Mouse (Mus musculus) forebrain, postnatal 0 days (tissue): ENCODE measurements at regions not wholly inside any gene's neighbourhood (a gene's known extent, or its start where the extent isn't known, plus 50 kb on each side); places are given as distances from the start of the nearest gene placed in this dataset.

Source experiments
- ATAC-seq: fragments of 200-750 bp; cut with Nextera tagmentation; 2 replicates; pipeline ENCODE4 v1.8.0; 2017; ENCODE audit warnings: mild to moderate bottlenecking, moderate library complexity
- DNase-seq: peaks from one replicate; pipeline ENCODE4 v3.0.0-alpha.2; 2015
- H3K27ac ChIP-seq: fragments of 300-500 bp; sonication (generic); 2 replicates; pipeline ENCODE4 v1.5.1; 2014; ENCODE audit warnings: low read depth, mild to moderate bottlenecking, antibody characterized with exemption, low read length, moderate library complexity, mixed read lengths
- H3K27me3 ChIP-seq: fragments of 300-500 bp; sonication (generic); 2 replicates; pipeline ENCODE4 v1.6.1; 2014; ENCODE audit warnings: mild to moderate bottlenecking, low read length, mixed read lengths; ENCODE audit not compliant: insufficient read depth
- H3K36me3 ChIP-seq: fragments of 300-500 bp; sonication (generic); 2 replicates; pipeline ENCODE4 v1.6.1; 2014; ENCODE audit warnings: mild to moderate bottlenecking, moderate library complexity; ENCODE audit not compliant: insufficient read depth
- H3K4me1 ChIP-seq: fragments of 300-500 bp; sonication (generic); 2 replicates; pipeline ENCODE4 v1.6.1; 2014; ENCODE audit warnings: antibody characterized with exemption; ENCODE audit not compliant: insufficient read depth
- H3K4me2 ChIP-seq: fragments of 300-500 bp; sonication (generic); 2 replicates; pipeline ENCODE4 v1.6.1; 2014; ENCODE audit warnings: low read depth, mild to moderate bottlenecking, moderate library complexity
- H3K4me3 ChIP-seq: fragments of 300-500 bp; sonication (generic); 2 replicates; pipeline ENCODE4 v1.5.1; 2014; ENCODE audit warnings: low read depth, low read length, mixed read lengths
- H3K9ac ChIP-seq: fragments of 300-500 bp; sonication (generic); 2 replicates; pipeline ENCODE4 v1.6.1; 2014; ENCODE audit warnings: mild to moderate bottlenecking
- H3K9me3 ChIP-seq: fragments of 300-500 bp; sonication (generic); 2 replicates; pipeline ENCODE4 v1.6.1; 2016; ENCODE audit warnings: low read length
- CTCF ChIP-seq: sonication (generic); IDR thresholded peaks from 2 replicates; pipeline ENCODE4 v1.5.1; 2016; ENCODE audit warnings: antibody characterized with exemption, control low read depth, low read depth
- whole genome bisulfite sequencing: fragments of 180-500 bp; shearing (Covaris S2); extraction: QIAGEN DNeasy Blood & Tissue Kit; methylation state at CpG from one replicate; pipeline ENCODE4 v1.1.7; 2014; 5-methylcytosine and 5-hydroxymethylcytosine counted together

GRCm38 (mm10) chr10:111813736-111814135, 158.7 kb upstream of the Krr1 start:
- Histone ChIP-seq H3K27me3 (no peaks in the 10 kb centered on the region; the same call in 1 of the 2 replicates), H3K36me3 (no peaks in the 10 kb centered on the region), H3K27ac (no peak overlapping the region), H3K4me2 (no peak overlapping the region), H3K9me3 (no peaks in the 10 kb centered on the region), H3K4me1 (no peaks in the 10 kb centered on the region), H3K9ac (no peak overlapping the region), H3K4me3 (no peak overlapping the region)
- ATAC-seq (no peak), DNase-seq (no peak)
- 81% methylated on average over 4 of the region's 4 CpGs for whole genome bisulfite sequencing
- no peak for TF ChIP-seq CTCF

DNA sequence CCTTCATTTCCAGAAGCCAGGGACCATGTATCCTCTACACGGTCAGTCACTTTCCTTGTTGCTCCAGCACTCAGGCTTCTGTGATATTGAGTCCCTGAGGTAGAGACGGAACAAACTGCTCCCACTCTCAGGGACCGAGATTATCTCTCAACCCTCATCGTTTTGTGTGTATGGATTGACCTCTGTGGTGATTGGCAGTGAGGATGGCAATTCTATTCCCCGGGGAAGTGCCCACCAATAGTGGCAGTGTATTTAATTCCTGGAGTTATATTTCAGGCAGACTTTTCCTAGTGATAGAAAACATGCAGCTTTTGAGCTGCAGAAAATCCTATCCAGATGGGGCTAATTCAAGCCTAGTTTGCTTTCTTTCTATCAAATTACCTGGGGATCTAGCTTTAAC, 157.8 kb upstream of the Krr1 start:
- Histone ChIP-seq H3K4me2 (no peak overlapping the region), H3K4me1 (no peaks in the 10 kb centered on the region), H3K9me3 (no peaks in the 10 kb centered on the region), H3K27ac (no peak overlapping the region), H3K36me3 (no peaks in the 10 kb centered on the region), H3K27me3 (no peaks in the 10 kb centered on the region; the same call in 1 of the 2 replicates), H3K4me3 (no peak overlapping the region), H3K9ac (no peak overlapping the region)
- DNase-seq = no peak
- no peak for TF ChIP-seq CTCF
- 89% methylated on average over 5 of the region's 5 CpGs for WGBS
- ATAC-seq = no peak

GRCm38 (mm10) chr10:111815160-111815559, 157.3 kb upstream of the Krr1 start:
- H3K4me3 ChIP-seq = no peak overlapping the region
- no peak for ATAC-seq
- no peaks in the 10 kb centered on the region for H3K4me1 ChIP-seq
- no peak overlapping the region for H3K4me2 ChIP-seq
- no peak overlapping the region for H3K9ac ChIP-seq
- WGBS = 86% methylated on average over 2 of the region's 2 CpGs
- no peaks in the 10 kb centered on the region for H3K36me3 ChIP-seq
- no peak overlapping the region for H3K27ac ChIP-seq
- H3K27me3 ChIP-seq = no peaks in the 10 kb centered on the region; the same call in 1 of the 2 replicates
- no peak for TF ChIP-seq CTCF
- no peaks in the 10 kb centered on the region for H3K9me3 ChIP-seq
- DNase-seq = no peak

DNA sequence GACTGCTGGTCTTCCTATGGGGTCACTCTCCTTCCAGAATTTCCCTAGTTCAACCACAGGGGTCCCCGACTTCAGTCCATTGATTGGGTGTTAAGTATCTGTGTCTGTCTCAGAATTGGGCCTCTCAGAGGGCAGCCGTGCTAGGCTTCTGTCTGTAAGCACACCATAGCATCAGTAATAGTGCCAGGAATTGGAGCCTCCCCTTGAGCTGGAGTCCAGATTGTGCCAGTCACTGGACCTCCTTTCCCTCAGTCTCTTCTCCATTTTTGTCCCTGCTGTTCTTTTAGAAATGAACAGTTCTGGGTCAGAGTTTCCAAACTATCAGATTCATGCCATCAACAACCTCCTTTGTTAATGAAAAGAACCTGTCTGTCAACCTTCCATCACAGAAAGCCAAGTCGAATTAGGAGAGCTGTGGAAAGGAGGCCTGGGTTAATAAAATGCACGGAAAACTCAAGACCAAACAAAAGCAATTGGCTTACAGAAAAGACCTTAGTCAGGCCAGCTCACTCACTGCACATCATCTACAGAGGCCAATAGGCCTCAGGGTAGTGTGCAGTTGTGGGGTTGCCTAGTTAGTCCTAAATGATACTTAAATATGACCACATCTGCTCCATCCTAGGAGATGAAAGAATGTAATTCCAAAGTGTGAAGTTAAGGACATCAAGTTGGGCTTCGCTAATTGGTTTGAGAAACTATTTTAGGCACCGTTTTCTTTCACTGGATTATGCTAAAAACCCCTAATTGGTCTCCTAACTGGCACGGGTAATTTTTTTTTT, 156.5 kb upstream of the Krr1 start:
- Histone ChIP-seq H3K27ac (no peak overlapping the region), H3K27me3 (no peaks in the 10 kb centered on the region; the same call in 1 of the 2 replicates), H3K4me3 (no peak overlapping the region), H3K4me2 (no peak overlapping the region), H3K4me1 (no peaks in the 10 kb centered on the region), H3K9me3 (no peaks in the 10 kb centered on the region), H3K36me3 (no peaks in the 10 kb centered on the region), H3K9ac (no peak overlapping the region)
- peak; percentile 67 for ATAC-seq
- no peak for DNase-seq
- WGBS = 28% methylated on average over 7 of the region's 7 CpGs
- TF ChIP-seq CTCF = no peak

- Histone ChIP-seq H3K4me3 (no peak overlapping the region), H3K27me3 (no peaks in the 10 kb centered on the region; the same call in 1 of the 2 replicates), H3K9ac (no peak overlapping the region), H3K4me2 (no peak overlapping the region), H3K36me3 (no peaks in the 10 kb centered on the region), H3K9me3 (no peaks in the 10 kb centered on the region), H3K27ac (no peak overlapping the region), H3K4me1 (no peaks in the 10 kb centered on the region)
- 94% methylated on average over 8 of the region's 8 CpGs for WGBS
- DNase-seq (no peak), ATAC-seq (no peak)
- TF ChIP-seq CTCF = no peak
These were observed 152.6 kb upstream of the Krr1 start for GRCm38 (mm10) chr10:111819755-111820451.

DNA sequence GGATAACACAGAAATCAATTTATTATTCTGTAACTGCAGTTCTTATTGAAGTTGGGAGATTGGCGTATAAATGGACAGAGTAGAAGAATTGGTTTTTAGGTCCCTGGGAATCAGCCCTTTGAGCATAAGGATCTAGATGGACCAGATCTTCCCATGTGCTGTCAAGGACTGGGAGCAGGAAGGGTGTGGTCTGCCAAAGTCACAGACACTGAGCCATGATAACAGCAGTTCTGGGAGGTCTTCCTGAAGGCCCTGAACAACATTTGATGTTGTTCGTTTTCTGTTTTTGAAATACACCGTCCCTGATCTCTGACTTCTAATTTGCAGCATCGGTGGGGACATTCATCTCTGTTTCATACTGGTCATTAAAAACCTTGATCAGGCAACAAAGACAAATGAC, 147.6 kb upstream of the Krr1 start:
- no peak overlapping the region for H3K4me3 ChIP-seq
- 0 out of 2 replicates have a peak, but pooled peaks cover 4% of the 10 kb centered on the region for H3K4me1 ChIP-seq
- H3K9me3 ChIP-seq = no peaks in the 10 kb centered on the region
- H3K27ac ChIP-seq = no peak overlapping the region
- no peak overlapping the region for H3K4me2 ChIP-seq
- ATAC-seq = no peak
- no peaks in the 10 kb centered on the region for H3K36me3 ChIP-seq
- WGBS = 88% methylated on average over 4 of the region's 4 CpGs
- H3K27me3 ChIP-seq = no peaks in the 10 kb centered on the region
- no peak for TF ChIP-seq CTCF
- H3K9ac ChIP-seq = no peak overlapping the region
- no peak for DNase-seq

- no peak overlapping the region for H3K4me2 ChIP-seq
- ATAC-seq (no peak), DNase-seq (no peak)
- H3K9me3 ChIP-seq = no peaks in the 10 kb centered on the region
- H3K27ac ChIP-seq = no peak overlapping the region
- no peak for TF ChIP-seq CTCF
- WGBS = 85% methylated on average over 4 of the region's 4 CpGs
- no peaks in the 10 kb centered on the region for H3K36me3 ChIP-seq
- 0 out of 2 replicates have a peak, but pooled peaks cover 4% of the 10 kb centered on the region for H3K4me1 ChIP-seq
- H3K27me3 ChIP-seq = no peaks in the 10 kb centered on the region
- no peak overlapping the region for H3K4me3 ChIP-seq
- no peak overlapping the region for H3K9ac ChIP-seq
These were observed 146.3 kb upstream of the Krr1 start for GRCm38 (mm10) chr10:111826033-111826754.
